Mouse (Mus musculus) left cerebral cortex, postnatal 10 days (tissue): ENCODE results near the gene Dnah10. TPM values are rescaled to one million over a fixed set of nuclear protein-coding genes. Genes with fewer than 3 reads are reported as not detected.

ENCODE experiments used
- DNase-seq, 2 experiments: peaks; one replicate each; pipeline ENCODE4 v3.0.0; 2021 to 2022; ENCODE audit warnings: low spot score in 2 of 2, mixed read lengths in 1 of 2; ENCODE audit errors: extremely low spot score in 1 of 2
- intact Hi-C: fragments of 180-260 bp; cut with DNase I; formaldehyde crosslinking; loops from one replicate; pipeline ENCODE4 v1.15.1; 2025
- total RNA-seq, 2 experiments: library from RNA; stranded (reverse); gene quantifications; 2 replicates each; pipeline ENCODE4 v1.2.3; 2021

Dnah10 gene
- total RNA-seq, 2 experiments from 2014 or later, result 0.75 to 0.90 TPM

DNA sequence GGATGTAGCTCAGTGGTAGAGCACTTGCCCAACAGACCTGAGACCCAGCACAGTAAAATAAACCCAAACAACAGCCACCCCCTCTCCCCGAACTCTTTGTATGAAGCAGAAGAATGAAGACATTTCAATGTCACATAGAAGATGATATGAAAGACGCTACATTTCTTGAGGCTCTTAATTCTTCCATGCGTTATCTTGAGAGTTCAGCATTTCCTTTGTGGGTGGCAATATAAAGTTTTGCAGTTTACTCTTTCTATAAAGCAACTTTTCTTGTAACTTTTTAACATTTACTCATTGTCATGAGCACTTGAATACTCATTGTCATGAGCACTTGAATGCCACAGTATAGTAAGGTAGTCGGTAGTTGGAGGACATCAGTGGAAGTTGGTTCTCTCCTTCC, 129.3 kb downstream of the Dnah10 start:
- intact Hi-C loops, result no loop called here
- DNase-seq, result no peak

- intact Hi-C loops, result loop anchor here (5.0 kb wide), 2 partner anchors 78 to 128 kb away; no protein-coding TSS in a partner anchor
- peak in 1 of 2 experiments; percentile 31 for DNase-seq
Measured at GRCm38 (mm10) chr5:124860013-124860412, 135.1 kb downstream of the Dnah10 start.

- peak in 1 of 2 experiments; percentile 53 for DNase-seq
- intact Hi-C loops, result loop anchor here (5.0 kb wide), 2 partner anchors 79 to 129 kb away; no protein-coding TSS in a partner anchor
Measured at GRCm38 (mm10) chr5:124861463-124861862, 136.6 kb downstream of the Dnah10 start.

- DNase-seq, result peak; percentile 96 to 99
- intact Hi-C loops, result loop anchor here (5.0 kb wide), 2 partner anchors 80 to 130 kb away; no protein-coding TSS in a partner anchor
Measured at GRCm38 (mm10) chr5:124862013-124862866, 137.4 kb downstream of the Dnah10 start, which contains the start of the genes Ccdc92 and Zfp664. TSS of gene Ccdc92 (minus strand) at chr5:124862424. TSS of gene Zfp664 (plus strand) at chr5:124862691.

GRCm38 (mm10) chr5:124862871-124863741, 138.2 kb downstream of the Dnah10 start:
- peak in 1 of 2 experiments; percentile 67 for DNase-seq
- intact Hi-C loops, result loop anchor here (5.0 kb wide), 2 partner anchors 81 to 131 kb away; no protein-coding TSS in a partner anchor

DNA sequence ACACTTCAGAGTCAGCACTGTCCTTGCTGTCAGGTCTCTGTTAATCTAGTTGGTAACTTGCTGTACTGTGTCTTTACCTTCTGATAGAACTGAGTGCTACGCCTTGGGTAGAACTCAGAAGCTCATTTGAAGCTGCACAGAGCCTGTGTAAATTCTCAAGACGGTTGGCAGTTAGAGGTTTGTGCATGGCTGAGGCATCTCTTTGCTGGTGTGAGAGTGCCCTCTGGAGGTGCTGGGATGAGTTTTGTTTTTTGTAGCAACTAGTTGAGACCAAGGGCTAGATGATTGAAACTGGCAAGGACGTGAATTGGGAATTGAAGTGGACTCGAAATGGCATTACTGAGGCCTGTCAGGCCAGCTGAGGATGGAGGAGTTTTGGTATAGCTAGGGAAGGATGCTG, 144.1 kb downstream of the Dnah10 start:
- peak; percentile 59 to 73 for DNase-seq
- intact Hi-C loops, result no loop called here

DNA sequence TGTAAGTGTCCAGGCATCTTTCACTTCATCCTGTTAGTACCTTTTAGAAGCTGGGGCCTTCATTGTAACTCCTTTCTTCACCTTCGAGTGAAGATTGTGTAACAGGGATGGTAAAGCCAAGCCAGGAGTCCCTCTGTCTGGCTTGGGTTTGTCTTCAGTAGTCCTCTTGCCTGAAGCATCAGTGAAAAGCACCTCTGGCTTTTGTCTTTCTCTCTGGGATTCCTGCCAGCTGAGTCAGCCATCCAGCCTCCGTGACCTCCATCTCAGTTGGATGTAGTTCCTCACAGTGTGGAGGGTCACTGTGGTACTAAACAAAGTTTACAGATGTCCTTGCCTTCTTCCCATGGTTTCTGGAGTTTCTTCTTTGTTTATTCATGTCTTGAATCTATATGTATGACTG, 147.1 kb downstream of the Dnah10 start:
- peak in 1 of 2 experiments; percentile 37 for DNase-seq
- intact Hi-C loops, result no loop called here

GRCm38 (mm10) chr5:124873096-124873495, 148.2 kb downstream of the Dnah10 start:
- DNase-seq, result no peak
- intact Hi-C loops, result no loop called here

DNA sequence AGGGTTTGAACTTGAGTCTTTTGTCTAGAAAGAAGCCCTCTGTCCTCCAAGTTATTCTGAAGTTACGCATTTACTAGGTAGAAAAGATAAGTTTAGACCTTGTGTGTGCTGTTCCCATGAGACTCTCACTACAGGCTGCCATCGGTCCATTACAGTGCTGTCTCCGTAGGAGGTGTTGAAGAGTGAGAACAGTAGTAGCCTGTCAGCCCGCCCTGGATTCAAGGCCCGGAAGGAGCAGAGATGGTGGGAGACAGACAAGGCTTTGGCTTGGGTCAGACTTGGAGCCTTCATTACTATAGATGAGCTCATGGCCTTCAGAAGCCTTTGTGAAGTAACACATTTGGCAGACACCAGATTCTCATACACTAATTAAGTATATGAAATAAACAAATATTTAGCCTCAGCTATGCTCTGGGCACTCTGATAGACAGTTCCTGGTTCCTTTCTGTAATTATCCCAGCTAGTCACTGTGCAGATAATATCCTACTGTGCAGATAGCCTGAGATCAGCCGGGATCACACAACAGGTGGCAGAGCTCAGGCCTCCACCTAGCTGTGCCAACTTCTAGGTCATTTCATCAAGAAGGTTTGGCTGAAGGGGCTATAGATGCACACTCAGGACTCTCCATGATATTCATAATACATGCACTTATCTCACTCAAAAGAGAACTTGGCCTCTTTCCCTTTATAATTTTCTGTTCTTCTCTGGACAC, 149.2 kb downstream of the Dnah10 start:
- intact Hi-C loops, result no loop called here
- no peak for DNase-seq

GRCm38 (mm10) chr5:124879251-124879650, 154.4 kb downstream of the Dnah10 start:
- no peak for DNase-seq
- intact Hi-C loops, result no loop called here

- no peak for DNase-seq
- intact Hi-C loops, result no loop called here
Measured at GRCm38 (mm10) chr5:124879801-124880200, 154.9 kb downstream of the Dnah10 start.

DNA sequence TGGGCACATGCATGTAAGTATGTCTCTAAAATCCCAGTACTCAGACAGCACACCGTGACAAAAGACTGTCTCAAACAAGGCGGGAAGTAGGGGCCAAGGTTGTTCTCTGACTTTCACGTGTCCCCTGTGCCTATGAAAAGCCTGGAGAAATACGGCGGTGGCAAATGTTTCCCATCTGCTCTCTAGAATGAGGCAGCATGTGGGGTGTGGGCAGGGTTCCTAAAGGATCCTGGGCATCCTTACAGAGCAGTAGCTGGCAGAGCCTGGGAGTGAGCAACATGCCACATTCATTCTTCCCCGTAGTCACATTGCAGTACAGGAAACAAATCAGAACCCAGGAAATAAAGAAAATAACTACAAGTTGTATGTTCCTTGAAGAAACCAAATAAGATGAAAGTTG, 159.0 kb downstream of the Dnah10 start:
- DNase-seq, result peak in 1 of 2 experiments; percentile 64
- intact Hi-C loops, result no loop called here

Other genes starting within 250 kb of the Dnah10 start
- 10 to 100 TPM; 21.4 to 23.2 TPM for gene Rilpl2, start 246.7 kb upstream of the Dnah10 start, total RNA-seq
- gene Snrnp35, start 242.0 kb upstream of the Dnah10 start, total RNA-seq, result 10 to 100 TPM; 21.1 TPM
- gene Rilpl1, start 193.7 kb upstream of the Dnah10 start, total RNA-seq, result 10 to 100 TPM; 24.6 to 26.7 TPM
- 100 to 1,000 TPM; 102 to 110 TPM for gene Tmed2, start 184.4 kb upstream of the Dnah10 start, total RNA-seq
- 10 to 100 TPM; 24.0 to 25.2 TPM for gene Ddx55, start 172.2 kb upstream of the Dnah10 start, total RNA-seq
- gene Eif2b1, start 146.0 kb upstream of the Dnah10 start, total RNA-seq, result 10 to 100 TPM; 44.3 to 52.2 TPM
- gene Gtf2h3, start 145.9 kb upstream of the Dnah10 start, total RNA-seq, result 10 to 100 TPM; 28.1 to 28.7 TPM
- 10 to 100 TPM; 44.5 to 45.2 TPM for gene Atp6v0a2, start 96.5 kb upstream of the Dnah10 start, total RNA-seq
- 10 to 100 TPM; 38.7 to 43.3 TPM for gene Ccdc92, start 137.3 kb downstream of the Dnah10 start, total RNA-seq
- 10 to 100 TPM; 46.4 to 49.7 TPM for gene Zfp664, start 137.6 kb downstream of the Dnah10 start, total RNA-seq